Mouse (Mus musculus) MEL (cell line): ENCODE measurements around the gene Hspa1a.

ENCODE experiments used
- CHD1 ChIP-seq: IDR thresholded peaks from 2 replicates; pipeline ENCODE4 v1.6.1; 2012; ENCODE audit warnings: low read depth, mild to moderate bottlenecking, inconsistent platforms, low read length, improper control_type of control experiment
- CTCF ChIP-seq, 3 experiments: IDR thresholded peaks in 2 of 3; conservative IDR thresholded peaks in 1 of 3; 2 replicates each; pipeline ENCODE4 v1.5.1; 2011 to 2012; ENCODE audit warnings: low read length in 3 of 3, low read depth in 2 of 3, mild to moderate bottlenecking in 2 of 3, improper control_type of control experiment in 1 of 3, inconsistent platforms in 1 of 3, mixed read lengths in 1 of 3, moderate library complexity in 1 of 3; ENCODE audit not compliant: control insufficient read depth in 1 of 3, insufficient read depth in 1 of 3, poor library complexity in 1 of 3, severe bottlenecking in 1 of 3
- GATA1 ChIP-seq: IDR thresholded peaks from 2 replicates; pipeline ENCODE4 v1.6.1; 2011; ENCODE audit warnings: low read depth, low read length, improper control_type of control experiment
- HCFC1 ChIP-seq: IDR thresholded peaks from 2 replicates; pipeline ENCODE4 v1.6.1; 2012; ENCODE audit warnings: low read depth, mild to moderate bottlenecking, inconsistent platforms, low read length, improper control_type of control experiment, moderate library complexity
- JUND ChIP-seq: IDR thresholded peaks from 2 replicates; pipeline ENCODE4 v1.6.1; 2011; ENCODE audit warnings: low read depth, mild to moderate bottlenecking, improper control_type of control experiment, low read length
- POLR2AphosphoS2 ChIP-seq: IDR thresholded peaks from 2 replicates; pipeline ENCODE4 v1.6.1; 2011; ENCODE audit warnings: low read length, improper control_type of control experiment
- TAL1 ChIP-seq: IDR thresholded peaks from 2 replicates; pipeline ENCODE4 v1.6.1; 2012; ENCODE audit warnings: mild to moderate bottlenecking, inconsistent platforms, low read length, moderate library complexity, mixed read lengths
- UBTF ChIP-seq: IDR thresholded peaks from 2 replicates; pipeline ENCODE4 v1.6.1; 2012; ENCODE audit warnings: low read depth, mild to moderate bottlenecking, inconsistent platforms, low read length, improper control_type of control experiment, moderate library complexity, borderline replicate concordance; ENCODE audit not compliant: insufficient read depth
- USF1 ChIP-seq: IDR thresholded peaks from 2 replicates; pipeline ENCODE4 v1.6.1; 2014; ENCODE audit warnings: low read depth, mild to moderate bottlenecking, inconsistent platforms, low read length, improper control_type of control experiment, moderate library complexity
- ZNF384 ChIP-seq: IDR thresholded peaks from 2 replicates; pipeline ENCODE4 v1.6.1; 2012; ENCODE audit warnings: low read depth, mild to moderate bottlenecking, inconsistent platforms, low read length, improper control_type of control experiment

DNA sequence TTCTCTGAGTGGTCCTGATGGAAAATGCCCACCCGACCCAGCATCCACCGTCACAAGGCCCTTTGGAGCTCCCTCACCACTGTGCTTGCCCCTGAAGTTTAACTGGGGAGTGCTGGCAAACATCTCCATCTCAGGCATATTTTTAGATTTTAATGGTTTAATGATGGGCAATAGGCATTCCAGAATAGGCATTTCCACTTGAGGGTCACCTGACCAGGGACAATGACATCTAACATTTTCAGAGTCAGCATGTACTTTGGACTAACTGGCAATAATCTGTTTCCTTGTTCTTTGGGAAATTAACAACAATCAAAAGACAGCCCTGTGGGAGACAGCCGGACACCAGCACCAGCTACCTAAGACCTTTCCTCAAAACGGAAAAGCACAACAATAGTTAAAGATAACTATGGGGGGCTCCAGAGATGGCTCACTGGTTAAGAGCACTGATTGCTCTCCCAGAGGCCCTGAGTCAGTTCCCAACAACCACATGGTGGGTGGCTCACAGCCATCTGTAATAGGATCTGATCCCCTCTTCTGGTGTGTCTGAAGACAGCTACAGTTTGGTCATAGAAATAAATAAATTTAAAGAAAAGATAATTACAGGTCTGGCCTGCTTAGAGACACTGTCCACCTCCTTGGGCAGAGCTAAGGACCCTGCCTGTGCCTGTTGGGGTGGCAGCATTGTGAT lies 28.7 kb downstream of the Hspa1a start:
- no peak for TF ChIP-seq JUND
- TF ChIP-seq GATA1, result no peak
- TF ChIP-seq CHD1, result no peak
- TF ChIP-seq USF1, result no peak
- no peak for TF ChIP-seq ZNF384
- no peak for TF ChIP-seq HCFC1
- no peak for TF ChIP-seq UBTF
- no peak for TF ChIP-seq TAL1
- no peak for TF ChIP-seq CTCF (IDR thresholded peaks at IDR 0.05 in 2 of 3, conservative IDR thresholded peaks at IDR 0.05 in 1 of 3; ENCODE audit: control insufficient read depth in 1 of 3, insufficient read depth in 1 of 3, low read depth in 2 of 3, low read length in 3 of 3, poor library complexity in 1 of 3, severe bottlenecking in 1 of 3)
- TF ChIP-seq POLR2AphosphoS2, result no peak
